Mouse (Mus musculus) MEL (cell line): ENCODE data around the gene Col4a4. TPM values are rescaled to one million over a fixed set of nuclear protein-coding genes. Genes with fewer than 3 reads are reported as not detected.

ENCODE experiments used
- DNase-seq: peaks from one replicate; pipeline ENCODE4 v3.0.0; 2011; ENCODE audit warnings: low read depth, low spot score
- H3K27ac ChIP-seq: 2 replicates; pipeline ENCODE4 v1.5.1; 2012; ENCODE audit warnings: low read depth, mild to moderate bottlenecking, control low read depth, low read length, moderate library complexity; ENCODE audit not compliant: control insufficient read depth
- H3K27me3 ChIP-seq, 2 experiments: fragments of 150-350 bp in 1 of 2; sonication (generic) in 1 of 2; 2 replicates each; pipeline ENCODE4 v1.6.1; 2012; ENCODE audit warnings: low read length in 2 of 2, mild to moderate bottlenecking in 2 of 2, improper control_type of control experiment in 1 of 2, moderate library complexity in 1 of 2; ENCODE audit not compliant: insufficient read depth in 2 of 2, control insufficient read depth in 1 of 2
- H3K36me3 ChIP-seq, 2 experiments: 2 replicates each; pipeline ENCODE4 v1.6.1; 2012 to 2014; ENCODE audit warnings: low read length in 2 of 2, improper control_type of control experiment in 1 of 2, inconsistent platforms in 1 of 2, mild to moderate bottlenecking in 1 of 2; ENCODE audit not compliant: insufficient read depth in 2 of 2, control insufficient read depth in 1 of 2
- H3K4me1 ChIP-seq, 2 experiments: fragments of 150-350 bp in 1 of 2; sonication (generic) in 1 of 2; 2 replicates each; pipeline ENCODE4 v1.6.1; 2012; ENCODE audit warnings: low read length in 2 of 2, improper control_type of control experiment in 1 of 2, mild to moderate bottlenecking in 1 of 2; ENCODE audit not compliant: insufficient read depth in 2 of 2, control insufficient read depth in 1 of 2
- H3K4me3 ChIP-seq, 2 experiments: fragments of 150-350 bp in 1 of 2; sonication (generic) in 1 of 2; 2 replicates each; pipeline ENCODE4 v1.5.1; 2012; ENCODE audit warnings: low read depth in 2 of 2, low read length in 2 of 2, mild to moderate bottlenecking in 2 of 2, moderate library complexity in 2 of 2, control low read depth in 1 of 2, improper control_type of control experiment in 1 of 2; ENCODE audit not compliant: control insufficient read depth in 1 of 2, insufficient read depth in 1 of 2
- H3K79me2 ChIP-seq: 2 replicates; pipeline ENCODE4 v1.6.1; 2012; ENCODE audit warnings: mild to moderate bottlenecking, low read length, moderate library complexity; ENCODE audit not compliant: control insufficient read depth, poor library complexity, insufficient read depth
- H3K9ac ChIP-seq: 2 replicates; pipeline ENCODE4 v1.6.1; 2012; ENCODE audit warnings: low read depth, mild to moderate bottlenecking, control low read depth, low read length, moderate library complexity; ENCODE audit not compliant: control insufficient read depth, poor library complexity, severe bottlenecking
- H3K9me3 ChIP-seq: fragments of 150-350 bp; sonication (generic); replicated peaks from 2 replicates; pipeline ENCODE4 v1.6.1; 2012; ENCODE audit warnings: mild to moderate bottlenecking, low read length, improper control_type of control experiment, moderate library complexity; ENCODE audit not compliant: insufficient read depth
- CHD2 ChIP-seq: IDR thresholded peaks from 2 replicates; pipeline ENCODE4 v1.6.1; 2011; ENCODE audit warnings: low read length, improper control_type of control experiment
- CTCF ChIP-seq, 3 experiments: IDR thresholded peaks in 2 of 3; conservative IDR thresholded peaks in 1 of 3; 2 replicates each; pipeline ENCODE4 v1.5.1; 2011 to 2012; ENCODE audit warnings: low read length in 3 of 3, low read depth in 2 of 3, mild to moderate bottlenecking in 2 of 3, improper control_type of control experiment in 1 of 3, inconsistent platforms in 1 of 3, mixed read lengths in 1 of 3, moderate library complexity in 1 of 3; ENCODE audit not compliant: control insufficient read depth in 1 of 3, insufficient read depth in 1 of 3, poor library complexity in 1 of 3, severe bottlenecking in 1 of 3
- E2F4 ChIP-seq: IDR thresholded peaks from 2 replicates; pipeline ENCODE4 v1.6.1; 2011; ENCODE audit warnings: low read depth, low read length, improper control_type of control experiment, borderline replicate concordance
- EP300 ChIP-seq, 2 experiments: IDR thresholded peaks; 2 replicates each; pipeline ENCODE4 v1.6.1; 2011; ENCODE audit warnings: improper control_type of control experiment in 2 of 2, low read length in 2 of 2, low read depth in 1 of 2, mild to moderate bottlenecking in 1 of 2
- ETS1 ChIP-seq: IDR thresholded peaks from 2 replicates; pipeline ENCODE4 v1.6.1; 2012; ENCODE audit warnings: low read depth, mild to moderate bottlenecking, inconsistent platforms, low read length, improper control_type of control experiment, moderate library complexity
- HCFC1 ChIP-seq: IDR thresholded peaks from 2 replicates; pipeline ENCODE4 v1.6.1; 2012; ENCODE audit warnings: low read depth, mild to moderate bottlenecking, inconsistent platforms, low read length, improper control_type of control experiment, moderate library complexity
- MAFK ChIP-seq: IDR thresholded peaks from 2 replicates; pipeline ENCODE4 v1.6.1; 2011; ENCODE audit warnings: low read depth, mild to moderate bottlenecking, low read length, improper control_type of control experiment, borderline replicate concordance
- MXI1 ChIP-seq: IDR thresholded peaks from 2 replicates; pipeline ENCODE4 v1.6.1; 2011; ENCODE audit warnings: mild to moderate bottlenecking, low read depth, low read length, improper control_type of control experiment
- MYB ChIP-seq: IDR thresholded peaks from 2 replicates; pipeline ENCODE4 v1.6.1; 2011; ENCODE audit warnings: mild to moderate bottlenecking, low read depth, low read length, improper control_type of control experiment
- POLR2A ChIP-seq, 2 experiments: IDR thresholded peaks; 2 replicates each; pipeline ENCODE4 v1.6.1; 2011 to 2012; ENCODE audit warnings: low read length in 2 of 2, mild to moderate bottlenecking in 2 of 2, control low read depth in 1 of 2, improper control_type of control experiment in 1 of 2, low read depth in 1 of 2, moderate library complexity in 1 of 2; ENCODE audit not compliant: control insufficient read depth in 1 of 2, insufficient read depth in 1 of 2, poor library complexity in 1 of 2
- POLR2AphosphoS2 ChIP-seq: IDR thresholded peaks from 2 replicates; pipeline ENCODE4 v1.6.1; 2011; ENCODE audit warnings: low read length, improper control_type of control experiment
- POLR2AphosphoS5 ChIP-seq: IDR thresholded peaks from 2 replicates; pipeline ENCODE4 v1.6.1; 2012; ENCODE audit warnings: low read depth, borderline replicate concordance, mild to moderate bottlenecking, inconsistent platforms, low read length, moderate library complexity, mixed read lengths
- SMC3 ChIP-seq: IDR thresholded peaks from 2 replicates; pipeline ENCODE4 v1.6.1; 2011; ENCODE audit warnings: low read depth, low read length, improper control_type of control experiment
- TBP ChIP-seq: IDR thresholded peaks from 2 replicates; pipeline ENCODE4 v1.8.0; 2011; ENCODE audit warnings: low read depth, low read length, improper control_type of control experiment
- UBTF ChIP-seq: IDR thresholded peaks from 2 replicates; pipeline ENCODE4 v1.6.1; 2012; ENCODE audit warnings: low read depth, mild to moderate bottlenecking, inconsistent platforms, low read length, improper control_type of control experiment, moderate library complexity, borderline replicate concordance; ENCODE audit not compliant: insufficient read depth
- USF2 ChIP-seq, 2 experiments: IDR thresholded peaks; 2 replicates each; pipeline ENCODE4 v1.6.1; 2011 to 2012; ENCODE audit warnings: improper control_type of control experiment in 2 of 2, low read length in 2 of 2, borderline replicate concordance in 1 of 2, inconsistent platforms in 1 of 2, low read depth in 1 of 2, mild to moderate bottlenecking in 1 of 2; ENCODE audit not compliant: insufficient read depth in 1 of 2
- ZC3H11A ChIP-seq: IDR thresholded peaks from 2 replicates; pipeline ENCODE4 v1.6.1; 2012; ENCODE audit warnings: low read depth, mild to moderate bottlenecking, inconsistent platforms, low read length, improper control_type of control experiment
- ZKSCAN1 ChIP-seq: IDR thresholded peaks from 2 replicates; pipeline ENCODE4 v1.6.1; 2012; ENCODE audit warnings: low read depth, mild to moderate bottlenecking, inconsistent platforms, low read length, improper control_type of control experiment, moderate library complexity
- polyA plus RNA-seq, 2 experiments: library from polyadenylated mRNA; stranded (reverse) in 1 of 2; unstranded in 1 of 2; fragments of >175 nt in 1 of 2; fragments of >200 nt in 1 of 2; gene quantifications; 2 replicates each; pipeline versions ENCODE4 v1.2.1 to v1.2.4; 2012; ENCODE audit warnings: low replicate concordance in 2 of 2, low read depth in 1 of 2; ENCODE audit not compliant: insufficient read length in 2 of 2, insufficient read depth in 1 of 2, missing spikeins in 1 of 2
- total RNA-seq: library from RNA; depleted of rRNA; stranded (reverse); fragments of 300-350 nt; gene quantifications from 2 replicates; pipeline ENCODE4 v1.2.3, GENCODE M21; 2012

The Col4a4 gene
- total and polyA plus RNA-seq, 3 experiments: 0.03 TPM; not detected in 2

DNA sequence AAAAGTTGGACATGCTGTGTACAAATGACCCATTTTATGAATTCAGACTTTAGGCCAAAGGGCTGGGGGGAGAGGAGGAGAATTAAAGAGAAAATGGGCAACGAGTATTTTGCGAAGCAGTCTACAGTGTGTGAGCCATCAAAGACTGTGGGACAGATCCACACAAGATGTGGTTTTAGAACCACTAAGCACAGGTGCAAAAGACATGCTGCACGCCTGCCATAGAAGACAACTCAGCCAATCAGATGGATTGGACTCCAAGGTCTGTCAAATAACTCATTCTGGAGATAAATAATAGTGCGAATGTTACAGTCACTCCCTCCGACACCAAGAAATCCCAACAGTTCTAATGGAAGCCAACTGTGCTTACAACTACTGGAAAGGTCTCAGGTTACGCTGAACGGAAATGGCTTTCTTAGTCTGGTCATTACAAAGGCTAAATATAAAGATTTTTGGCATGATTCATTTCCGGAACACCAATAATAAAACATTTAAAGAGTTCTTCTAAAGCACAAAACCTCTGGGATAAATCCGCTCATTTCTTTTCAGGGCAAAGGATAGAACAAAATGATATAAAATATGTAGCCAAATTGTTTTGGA, 25.5 kb upstream of the Col4a4 start:
- no peak for TF ChIP-seq EP300 (IDR thresholded peaks at IDR 0.05; ENCODE audit: low read depth in 1 of 2, low read length in 2 of 2)
- TF ChIP-seq POLR2AphosphoS5: no peak
- no peak for TF ChIP-seq POLR2AphosphoS2
- no peak for TF ChIP-seq HCFC1
- TF ChIP-seq MAFK: no peak
- no peak for TF ChIP-seq UBTF
- no peak for TF ChIP-seq E2F4
- TF ChIP-seq USF2 (IDR thresholded peaks at IDR 0.05; ENCODE audit: borderline replicate concordance in 1 of 2, insufficient read depth in 1 of 2, low read depth in 1 of 2, low read length in 2 of 2): no peak
- TF ChIP-seq POLR2A (IDR thresholded peaks at IDR 0.05; ENCODE audit: control insufficient read depth in 1 of 2, insufficient read depth in 1 of 2, low read depth in 1 of 2, low read length in 2 of 2, poor library complexity in 1 of 2): no peak
- H3K27ac ChIP-seq: no peak overlapping the region
- H3K27me3 ChIP-seq: peaks cover 9 to 23% of the 10 kb centered on the region in 2 experiments
- no peaks in the 10 kb centered on the region for H3K4me1 ChIP-seq
- H3K36me3 ChIP-seq: no peaks in the 10 kb centered on the region
- H3K79me2 ChIP-seq: no peaks in the 10 kb centered on the region
- no peak for DNase-seq
- H3K9me3 ChIP-seq: no peaks in the 10 kb centered on the region
- no peak overlapping the region for H3K4me3 ChIP-seq
- no peak overlapping the region for H3K9ac ChIP-seq

DNA sequence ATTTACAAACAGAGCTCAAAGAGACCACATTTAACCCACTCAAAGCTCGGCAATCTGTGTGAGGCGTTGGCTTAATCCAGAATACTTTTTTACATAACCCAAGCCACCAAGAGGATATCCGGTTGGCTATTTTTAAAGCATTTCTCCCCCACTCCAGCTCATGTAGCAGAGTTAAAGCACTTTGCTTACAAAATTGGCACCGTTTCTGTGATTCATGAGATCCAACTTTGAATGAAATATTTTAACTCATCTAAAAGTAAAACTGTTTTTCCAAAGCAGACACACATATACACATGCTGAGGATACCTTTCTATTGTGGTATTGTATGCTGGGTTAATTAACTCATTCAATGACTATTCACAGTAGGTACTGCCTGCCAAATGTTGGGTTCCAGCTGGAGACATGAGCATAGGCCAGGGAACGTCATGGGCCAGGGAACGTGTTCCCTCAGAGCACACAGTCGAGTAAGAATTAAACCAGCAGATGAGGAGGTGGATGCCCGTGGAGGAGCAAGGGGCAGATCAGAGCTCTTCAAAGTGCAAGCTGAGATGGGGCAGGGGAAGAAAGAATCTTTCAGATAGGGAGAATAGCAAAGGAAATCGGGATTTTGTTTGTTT, 22.1 kb upstream of the Col4a4 start:
- DNase-seq: no peak
- no peaks in the 10 kb centered on the region for H3K79me2 ChIP-seq
- no peak overlapping the region for H3K27ac ChIP-seq
- no peaks in the 10 kb centered on the region for H3K4me1 ChIP-seq
- H3K4me3 ChIP-seq: no peak overlapping the region
- H3K27me3 ChIP-seq: peaks cover 8 to 14% of the 10 kb centered on the region in 2 experiments
- TF ChIP-seq MXI1 (no peak), TBP (no peak), CHD2 (no peak), ZC3H11A (no peak), ZKSCAN1 (no peak), MYB (no peak), SMC3 (no peak), EP300 (IDR thresholded peaks at IDR 0.05; ENCODE audit: low read depth in 1 of 2, low read length in 2 of 2) (no peak), ETS1 (no peak), CTCF (IDR thresholded peaks at IDR 0.05 in 2 of 3, conservative IDR thresholded peaks at IDR 0.05 in 1 of 3; ENCODE audit: control insufficient read depth in 1 of 3, insufficient read depth in 1 of 3, low read depth in 2 of 3, low read length in 3 of 3, poor library complexity in 1 of 3, severe bottlenecking in 1 of 3) (no peak)
- H3K36me3 ChIP-seq: no peaks in the 10 kb centered on the region
- H3K9me3 ChIP-seq: no peaks in the 10 kb centered on the region
- no peak overlapping the region for H3K9ac ChIP-seq
